Mouse (Mus musculus): ENCODE measurements around the gene Fgfr3.

- TF ChIP-seq CTCF (IDR thresholded peaks at IDR 0.05; ENCODE audit: extremely low read depth, insufficient read depth, low read length) (no peak), POLR2A (IDR thresholded peaks at IDR 0.05; ENCODE audit: extremely low read depth, insufficient read depth, low read length) (no peak)
Observed at GRCm38 (mm10) chr5:33689852-33690645, 31.4 kb upstream of the Fgfr3 start.
